Mouse (Mus musculus) MEL (cell line): Measurements from ENCODE around the gene Trim23. TPM values are rescaled to one million over a fixed set of nuclear protein-coding genes. Genes with fewer than 3 reads are reported as not detected.

Experiments
- DNase-seq: peaks from one replicate; pipeline ENCODE4 v3.0.0; 2011; ENCODE audit warnings: low read depth, low spot score
- H3K27ac ChIP-seq: 2 replicates; pipeline ENCODE4 v1.5.1; 2012; ENCODE audit warnings: low read depth, mild to moderate bottlenecking, control low read depth, low read length, moderate library complexity; ENCODE audit not compliant: control insufficient read depth
- H3K27me3 ChIP-seq, 2 experiments: fragments of 150-350 bp in 1 of 2; sonication (generic) in 1 of 2; 2 replicates each; pipeline ENCODE4 v1.6.1; 2012; ENCODE audit warnings: low read length in 2 of 2, mild to moderate bottlenecking in 2 of 2, improper control_type of control experiment in 1 of 2, moderate library complexity in 1 of 2; ENCODE audit not compliant: insufficient read depth in 2 of 2, control insufficient read depth in 1 of 2
- H3K36me3 ChIP-seq, 2 experiments: 2 replicates each; pipeline ENCODE4 v1.6.1; 2012 to 2014; ENCODE audit warnings: low read length in 2 of 2, improper control_type of control experiment in 1 of 2, inconsistent platforms in 1 of 2, mild to moderate bottlenecking in 1 of 2; ENCODE audit not compliant: insufficient read depth in 2 of 2, control insufficient read depth in 1 of 2
- H3K4me1 ChIP-seq, 2 experiments: fragments of 150-350 bp in 1 of 2; sonication (generic) in 1 of 2; 2 replicates each; pipeline ENCODE4 v1.6.1; 2012; ENCODE audit warnings: low read length in 2 of 2, improper control_type of control experiment in 1 of 2, mild to moderate bottlenecking in 1 of 2; ENCODE audit not compliant: insufficient read depth in 2 of 2, control insufficient read depth in 1 of 2
- H3K4me3 ChIP-seq, 2 experiments: fragments of 150-350 bp in 1 of 2; sonication (generic) in 1 of 2; 2 replicates each; pipeline ENCODE4 v1.5.1; 2012; ENCODE audit warnings: low read depth in 2 of 2, low read length in 2 of 2, mild to moderate bottlenecking in 2 of 2, moderate library complexity in 2 of 2, control low read depth in 1 of 2, improper control_type of control experiment in 1 of 2; ENCODE audit not compliant: control insufficient read depth in 1 of 2, insufficient read depth in 1 of 2
- H3K79me2 ChIP-seq: 2 replicates; pipeline ENCODE4 v1.6.1; 2012; ENCODE audit warnings: mild to moderate bottlenecking, low read length, moderate library complexity; ENCODE audit not compliant: control insufficient read depth, poor library complexity, insufficient read depth
- H3K9ac ChIP-seq: 2 replicates; pipeline ENCODE4 v1.6.1; 2012; ENCODE audit warnings: low read depth, mild to moderate bottlenecking, control low read depth, low read length, moderate library complexity; ENCODE audit not compliant: control insufficient read depth, poor library complexity, severe bottlenecking
- H3K9me3 ChIP-seq: fragments of 150-350 bp; sonication (generic); replicated peaks from 2 replicates; pipeline ENCODE4 v1.6.1; 2012; ENCODE audit warnings: mild to moderate bottlenecking, low read length, improper control_type of control experiment, moderate library complexity; ENCODE audit not compliant: insufficient read depth
- BHLHE40 ChIP-seq: IDR thresholded peaks from 2 replicates; pipeline ENCODE4 v1.6.1; 2012; ENCODE audit warnings: low read depth, mild to moderate bottlenecking, inconsistent platforms, low read length, improper control_type of control experiment, borderline replicate concordance
- CHD1 ChIP-seq: IDR thresholded peaks from 2 replicates; pipeline ENCODE4 v1.6.1; 2012; ENCODE audit warnings: low read depth, mild to moderate bottlenecking, inconsistent platforms, low read length, improper control_type of control experiment
- CHD2 ChIP-seq: IDR thresholded peaks from 2 replicates; pipeline ENCODE4 v1.6.1; 2011; ENCODE audit warnings: low read length, improper control_type of control experiment
- CTCF ChIP-seq, 3 experiments: IDR thresholded peaks in 2 of 3; conservative IDR thresholded peaks in 1 of 3; 2 replicates each; pipeline ENCODE4 v1.5.1; 2011 to 2012; ENCODE audit warnings: low read length in 3 of 3, low read depth in 2 of 3, mild to moderate bottlenecking in 2 of 3, improper control_type of control experiment in 1 of 3, inconsistent platforms in 1 of 3, mixed read lengths in 1 of 3, moderate library complexity in 1 of 3; ENCODE audit not compliant: control insufficient read depth in 1 of 3, insufficient read depth in 1 of 3, poor library complexity in 1 of 3, severe bottlenecking in 1 of 3
- E2F4 ChIP-seq: IDR thresholded peaks from 2 replicates; pipeline ENCODE4 v1.6.1; 2011; ENCODE audit warnings: low read depth, low read length, improper control_type of control experiment, borderline replicate concordance
- ELF1 ChIP-seq: IDR thresholded peaks from 2 replicates; pipeline ENCODE4 v1.6.1; 2014; ENCODE audit warnings: low read depth, mild to moderate bottlenecking, inconsistent platforms, low read length, improper control_type of control experiment, moderate library complexity
- EP300 ChIP-seq, 2 experiments: IDR thresholded peaks; 2 replicates each; pipeline ENCODE4 v1.6.1; 2011; ENCODE audit warnings: improper control_type of control experiment in 2 of 2, low read length in 2 of 2, low read depth in 1 of 2, mild to moderate bottlenecking in 1 of 2
- ETS1 ChIP-seq: IDR thresholded peaks from 2 replicates; pipeline ENCODE4 v1.6.1; 2012; ENCODE audit warnings: low read depth, mild to moderate bottlenecking, inconsistent platforms, low read length, improper control_type of control experiment, moderate library complexity
- GABPA ChIP-seq: IDR thresholded peaks from 2 replicates; pipeline ENCODE4 v1.6.1; 2012; ENCODE audit warnings: low read depth, mild to moderate bottlenecking, inconsistent platforms, low read length, improper control_type of control experiment, moderate library complexity
- GATA1 ChIP-seq: IDR thresholded peaks from 2 replicates; pipeline ENCODE4 v1.6.1; 2011; ENCODE audit warnings: low read depth, low read length, improper control_type of control experiment
- JUND ChIP-seq: IDR thresholded peaks from 2 replicates; pipeline ENCODE4 v1.6.1; 2011; ENCODE audit warnings: low read depth, mild to moderate bottlenecking, improper control_type of control experiment, low read length
- KAT2A ChIP-seq: conservative IDR thresholded peaks from 2 replicates; pipeline ENCODE4 v1.6.1; 2012; ENCODE audit warnings: low read depth, low read length, improper control_type of control experiment, inconsistent platforms
- MAFK ChIP-seq: IDR thresholded peaks from 2 replicates; pipeline ENCODE4 v1.6.1; 2011; ENCODE audit warnings: low read depth, mild to moderate bottlenecking, low read length, improper control_type of control experiment, borderline replicate concordance
- MAX ChIP-seq: IDR thresholded peaks from 2 replicates; pipeline ENCODE4 v1.6.1; 2011; ENCODE audit warnings: low read length, improper control_type of control experiment
- MAZ ChIP-seq: IDR thresholded peaks from 2 replicates; pipeline ENCODE4 v1.6.1; 2012; ENCODE audit warnings: low read depth, mild to moderate bottlenecking, inconsistent platforms, low read length, improper control_type of control experiment
- MEF2A ChIP-seq: IDR thresholded peaks from 2 replicates; pipeline ENCODE4 v1.6.1; 2014; ENCODE audit warnings: low read depth, mild to moderate bottlenecking, inconsistent platforms, low read length, improper control_type of control experiment; ENCODE audit not compliant: poor library complexity, insufficient replicate concordance, severe bottlenecking; ENCODE audit errors: extremely low read depth
- MXI1 ChIP-seq: IDR thresholded peaks from 2 replicates; pipeline ENCODE4 v1.6.1; 2011; ENCODE audit warnings: mild to moderate bottlenecking, low read depth, low read length, improper control_type of control experiment
- MYC ChIP-seq: IDR thresholded peaks from 2 replicates; pipeline ENCODE4 v1.6.1; 2011; ENCODE audit warnings: low read depth, mild to moderate bottlenecking, low read length, improper control_type of control experiment, moderate library complexity
- NELFE ChIP-seq: IDR thresholded peaks from 2 replicates; pipeline ENCODE4 v1.6.1; 2011; ENCODE audit warnings: low read depth, low read length, improper control_type of control experiment
- NRF1 ChIP-seq: IDR thresholded peaks from 2 replicates; pipeline ENCODE4 v1.6.1; 2014; ENCODE audit warnings: low read depth, mild to moderate bottlenecking, inconsistent platforms, low read length, improper control_type of control experiment, moderate library complexity; ENCODE audit not compliant: poor library complexity, insufficient read depth, severe bottlenecking
- POLR2AphosphoS2 ChIP-seq: IDR thresholded peaks from 2 replicates; pipeline ENCODE4 v1.6.1; 2011; ENCODE audit warnings: low read length, improper control_type of control experiment
- POLR2AphosphoS5 ChIP-seq: IDR thresholded peaks from 2 replicates; pipeline ENCODE4 v1.6.1; 2012; ENCODE audit warnings: low read depth, borderline replicate concordance, mild to moderate bottlenecking, inconsistent platforms, low read length, moderate library complexity, mixed read lengths
- RAD21 ChIP-seq: IDR thresholded peaks from 2 replicates; pipeline ENCODE4 v1.6.1; 2011; ENCODE audit warnings: mild to moderate bottlenecking, low read depth, low read length, improper control_type of control experiment
- RCOR1 ChIP-seq: IDR thresholded peaks from 2 replicates; pipeline ENCODE4 v1.6.1; 2012; ENCODE audit warnings: low read depth, mild to moderate bottlenecking, inconsistent platforms, low read length, improper control_type of control experiment
- SIN3A ChIP-seq: IDR thresholded peaks from 2 replicates; pipeline ENCODE4 v1.6.1; 2012; ENCODE audit warnings: low read length, improper control_type of control experiment, inconsistent platforms
- SMC3 ChIP-seq: IDR thresholded peaks from 2 replicates; pipeline ENCODE4 v1.6.1; 2011; ENCODE audit warnings: low read depth, low read length, improper control_type of control experiment
- TAL1 ChIP-seq: IDR thresholded peaks from 2 replicates; pipeline ENCODE4 v1.6.1; 2012; ENCODE audit warnings: mild to moderate bottlenecking, inconsistent platforms, low read length, moderate library complexity, mixed read lengths
- TBP ChIP-seq: IDR thresholded peaks from 2 replicates; pipeline ENCODE4 v1.8.0; 2011; ENCODE audit warnings: low read depth, low read length, improper control_type of control experiment
- TCF12 ChIP-seq: IDR thresholded peaks from 2 replicates; pipeline ENCODE4 v1.6.1; 2014; ENCODE audit warnings: low read depth, mild to moderate bottlenecking, inconsistent platforms, low read length, improper control_type of control experiment, moderate library complexity
- UBTF ChIP-seq: IDR thresholded peaks from 2 replicates; pipeline ENCODE4 v1.6.1; 2012; ENCODE audit warnings: low read depth, mild to moderate bottlenecking, inconsistent platforms, low read length, improper control_type of control experiment, moderate library complexity, borderline replicate concordance; ENCODE audit not compliant: insufficient read depth
- USF1 ChIP-seq: IDR thresholded peaks from 2 replicates; pipeline ENCODE4 v1.6.1; 2014; ENCODE audit warnings: low read depth, mild to moderate bottlenecking, inconsistent platforms, low read length, improper control_type of control experiment, moderate library complexity
- USF2 ChIP-seq, 2 experiments: IDR thresholded peaks; 2 replicates each; pipeline ENCODE4 v1.6.1; 2011 to 2012; ENCODE audit warnings: improper control_type of control experiment in 2 of 2, low read length in 2 of 2, borderline replicate concordance in 1 of 2, inconsistent platforms in 1 of 2, low read depth in 1 of 2, mild to moderate bottlenecking in 1 of 2; ENCODE audit not compliant: insufficient read depth in 1 of 2
- ZC3H11A ChIP-seq: IDR thresholded peaks from 2 replicates; pipeline ENCODE4 v1.6.1; 2012; ENCODE audit warnings: low read depth, mild to moderate bottlenecking, inconsistent platforms, low read length, improper control_type of control experiment
- ZKSCAN1 ChIP-seq: IDR thresholded peaks from 2 replicates; pipeline ENCODE4 v1.6.1; 2012; ENCODE audit warnings: low read depth, mild to moderate bottlenecking, inconsistent platforms, low read length, improper control_type of control experiment, moderate library complexity
- ZMIZ1 ChIP-seq: IDR thresholded peaks from 2 replicates; pipeline ENCODE4 v1.6.1; 2012; ENCODE audit warnings: low read depth, mild to moderate bottlenecking, inconsistent platforms, low read length, improper control_type of control experiment, moderate library complexity
- ZNF384 ChIP-seq: IDR thresholded peaks from 2 replicates; pipeline ENCODE4 v1.6.1; 2012; ENCODE audit warnings: low read depth, mild to moderate bottlenecking, inconsistent platforms, low read length, improper control_type of control experiment
- polyA plus RNA-seq, 2 experiments: library from polyadenylated mRNA; stranded (reverse) in 1 of 2; unstranded in 1 of 2; fragments of >175 nt in 1 of 2; fragments of >200 nt in 1 of 2; gene quantifications; 2 replicates each; pipeline versions ENCODE4 v1.2.1 to v1.2.4; 2012; ENCODE audit warnings: low replicate concordance in 2 of 2, low read depth in 1 of 2; ENCODE audit not compliant: insufficient read length in 2 of 2, insufficient read depth in 1 of 2, missing spikeins in 1 of 2
- total RNA-seq: library from RNA; depleted of rRNA; stranded (reverse); fragments of 300-350 nt; gene quantifications from 2 replicates; pipeline ENCODE4 v1.2.3, GENCODE M21; 2012; rRNA removed

Trim23 gene
- total RNA-seq (8.5 and 8.6 TPM in 2 replicates), polyA plus RNA-seq (1 to 10 TPM in 1 of 2 experiments, not detected in 1; 5.8 TPM)

GRCm38 (mm10) chr13:104178650-104179121 is at the start of gene Trim23:
Gene Trim23, plus strand, starts transcription at chr13:104178797.
- peaks cover 27% of the 10 kb centered on the region for H3K79me2 ChIP-seq
- H3K9ac ChIP-seq: peak within 1 kb of the TSS; percentile 89
- peak; percentile 99 for DNase-seq
- peaks cover 0 to 2% of the 10 kb centered on the region in 2 experiments; a peak in 3 of 4 replicates for H3K4me1 ChIP-seq
- no peaks in the 10 kb centered on the region for H3K27me3 ChIP-seq
- H3K36me3 ChIP-seq: peaks cover 1 to 8% of the 10 kb centered on the region in 2 experiments
- peak within 1 kb of the TSS; percentile 64 to 89 for H3K4me3 ChIP-seq
- no peaks in the 10 kb centered on the region for H3K9me3 ChIP-seq
- H3K27ac ChIP-seq: peak within 1 kb of the TSS; percentile 97
- no peak for TF ChIP-seq ETS1
- peak; percentile 79 for TF ChIP-seq MAZ
- TF ChIP-seq MAX: peak; percentile 45
- no peak for TF ChIP-seq RAD21
- TF ChIP-seq NRF1: peak; percentile 100; the same call in 1 of the 2 replicates
- no peak for TF ChIP-seq RCOR1
- TF ChIP-seq TBP: no peak
- TF ChIP-seq CHD1: no peak
- no peak for TF ChIP-seq MYC
- TF ChIP-seq E2F4: 0 out of 2 replicates have a peak, but pooled peaks have one; percentile 43
- peak; percentile 83; the same call in 1 of the 2 replicates for TF ChIP-seq ZMIZ1
- TF ChIP-seq KAT2A: peak; percentile 56; the same call in 1 of the 2 replicates
- TF ChIP-seq EP300 (IDR thresholded peaks at IDR 0.05; ENCODE audit: low read depth in 1 of 2, low read length in 2 of 2): no peak
- peak; percentile 29; the same call in 1 of the 2 replicates for TF ChIP-seq POLR2AphosphoS2
- 0 out of 6 replicates have a peak, but pooled peaks of 1 of the 3 experiments have one; percentile 4 for TF ChIP-seq CTCF (IDR thresholded peaks at IDR 0.05 in 2 of 3, conservative IDR thresholded peaks at IDR 0.05 in 1 of 3; ENCODE audit: control insufficient read depth in 1 of 3, insufficient read depth in 1 of 3, low read depth in 2 of 3, low read length in 3 of 3, poor library complexity in 1 of 3, severe bottlenecking in 1 of 3)
- peak; percentile 23; the same call in 1 of the 2 replicates for TF ChIP-seq TCF12
- no peak; the same call in 1 of the 2 replicates for TF ChIP-seq SIN3A
- TF ChIP-seq USF1: peak; percentile 74
- TF ChIP-seq NELFE: peak; percentile 80
- no peak for TF ChIP-seq MAFK
- TF ChIP-seq ELF1: peak; percentile 35; the same call in 1 of the 2 replicates
- TF ChIP-seq SMC3: no peak
- TF ChIP-seq CHD2: no peak
- TF ChIP-seq ZNF384: no peak
- TF ChIP-seq USF2 (IDR thresholded peaks at IDR 0.05; ENCODE audit: borderline replicate concordance in 1 of 2, insufficient read depth in 1 of 2, low read depth in 1 of 2, low read length in 2 of 2): no peak
- TF ChIP-seq MXI1: peak; percentile 53; the same call in 1 of the 2 replicates
- no peak for TF ChIP-seq JUND
- TF ChIP-seq UBTF: no peak
- no peak for TF ChIP-seq BHLHE40
- no peak for TF ChIP-seq ZKSCAN1
- TF ChIP-seq ZC3H11A: no peak
- TF ChIP-seq TAL1: no peak
- TF ChIP-seq POLR2AphosphoS5: no peak
- no peak for TF ChIP-seq MEF2A
- no peak for TF ChIP-seq GATA1
- no peak for TF ChIP-seq GABPA
